Mouse (Mus musculus): ENCODE measurements around the gene Bclaf3.

Gene Bclaf3

DNA sequence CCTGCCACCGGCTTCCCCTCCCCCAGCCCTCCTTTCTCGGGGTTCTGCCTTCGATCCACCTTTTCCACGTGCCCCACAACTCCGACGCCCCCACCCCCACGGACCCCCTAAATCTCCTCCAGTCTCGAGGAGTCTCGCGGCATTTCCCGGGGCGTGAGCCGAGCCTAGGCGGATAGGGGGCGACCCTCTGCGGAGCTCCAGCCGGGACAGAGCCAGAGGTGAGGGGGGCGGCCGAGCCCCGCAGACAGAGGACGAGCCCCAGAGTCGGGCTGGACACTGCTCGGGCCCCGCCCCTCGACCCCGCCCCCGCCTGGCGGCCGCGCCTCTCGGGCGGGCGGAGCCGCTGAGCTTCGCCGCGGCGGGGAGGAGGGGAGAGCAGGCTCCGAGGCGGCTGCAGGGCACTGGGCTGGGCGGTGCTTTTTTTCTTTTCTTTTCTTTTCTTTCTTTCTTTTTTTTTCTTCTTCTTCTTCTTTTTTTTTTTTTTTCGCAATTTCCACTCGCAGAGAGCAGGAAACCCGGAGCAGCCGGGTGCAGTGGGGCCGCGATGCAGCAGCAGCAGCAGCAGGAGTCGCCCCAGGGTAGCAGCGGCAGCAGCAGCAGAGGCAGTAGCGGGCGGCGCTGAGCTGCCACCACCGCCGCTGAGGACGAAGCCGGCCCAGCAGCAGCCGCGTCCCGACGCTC is 100.6 kb downstream of the Bclaf3 start, which contains the start of gene Sh3kbp1:
Gene Sh3kbp1 (plus strand): TSS at position 366 of the 681 bp plus-strand sequence.
- DNase-seq (ENCODE audit: low read depth, low spot score): peak; percentile 59

DNA sequence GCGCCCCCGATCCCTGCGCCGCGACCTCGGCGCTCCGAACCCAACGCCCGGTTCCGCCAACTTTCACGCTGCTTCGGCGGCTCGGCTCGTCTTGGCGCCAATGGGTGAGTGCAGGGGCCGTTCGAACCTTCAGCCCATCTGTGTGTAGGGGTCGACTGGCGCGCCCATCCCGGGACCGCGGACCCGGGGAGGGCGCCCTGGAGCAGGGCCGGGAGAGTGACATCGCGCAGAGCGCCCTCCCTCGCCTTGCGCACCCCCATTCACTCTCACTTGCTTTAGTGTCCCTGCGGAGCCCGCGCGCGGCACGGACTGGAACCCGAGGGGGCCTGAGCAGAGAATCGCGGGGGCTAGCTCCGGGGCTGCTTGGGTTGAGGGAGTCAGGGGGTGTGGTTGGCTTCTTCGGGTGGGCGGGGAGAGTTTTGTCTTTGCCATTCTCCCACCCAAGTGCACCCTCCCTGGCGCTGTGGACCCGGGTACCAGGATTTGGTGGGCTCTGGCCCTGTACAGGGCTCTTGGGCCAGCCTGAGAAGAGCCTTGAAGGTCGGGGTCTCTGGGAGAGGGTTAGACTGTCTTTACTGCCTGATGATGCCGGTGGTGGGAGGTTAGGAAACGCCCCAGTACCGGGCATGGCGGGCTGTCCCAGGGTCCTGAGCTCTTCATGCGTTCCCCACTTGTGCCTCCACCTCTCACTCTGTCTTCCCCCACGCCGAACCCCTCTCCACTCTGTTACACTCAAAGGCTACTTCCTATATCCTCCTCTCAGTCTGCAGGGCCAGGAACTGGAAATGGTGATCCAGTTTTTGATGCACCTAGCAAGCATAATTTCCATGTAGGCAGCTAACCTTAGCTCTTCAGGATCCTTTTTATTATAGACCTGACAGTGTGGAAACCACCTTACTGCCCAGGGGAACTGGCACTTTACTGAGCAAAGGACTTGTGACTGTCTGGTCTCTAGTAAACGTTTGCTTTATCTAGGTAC is 101.4 kb downstream of the Bclaf3 start:
- DNase-seq (ENCODE audit: low read depth, low spot score): peak; percentile 40

DNA sequence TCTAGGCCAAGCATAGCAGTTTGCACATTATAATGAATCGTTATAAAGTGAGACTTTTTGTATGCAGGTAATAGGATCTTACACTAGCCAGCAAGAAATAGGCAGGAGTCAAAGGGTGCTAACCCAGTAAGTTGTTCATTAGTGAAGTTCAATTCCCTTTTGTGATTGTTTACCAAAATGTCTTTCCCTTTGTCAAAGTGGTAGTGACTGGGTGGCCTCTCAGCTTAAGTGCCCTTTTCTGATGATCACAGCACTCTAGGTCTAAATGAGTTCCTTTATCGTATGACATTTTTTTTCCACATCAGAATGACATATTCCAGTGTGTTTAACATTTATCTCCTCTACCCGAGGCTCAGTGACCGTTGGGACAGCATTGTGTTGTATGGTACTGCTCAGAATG is 102.1 kb downstream of the Bclaf3 start:
- no peak for DNase-seq (ENCODE audit: low read depth, low spot score)

DNA sequence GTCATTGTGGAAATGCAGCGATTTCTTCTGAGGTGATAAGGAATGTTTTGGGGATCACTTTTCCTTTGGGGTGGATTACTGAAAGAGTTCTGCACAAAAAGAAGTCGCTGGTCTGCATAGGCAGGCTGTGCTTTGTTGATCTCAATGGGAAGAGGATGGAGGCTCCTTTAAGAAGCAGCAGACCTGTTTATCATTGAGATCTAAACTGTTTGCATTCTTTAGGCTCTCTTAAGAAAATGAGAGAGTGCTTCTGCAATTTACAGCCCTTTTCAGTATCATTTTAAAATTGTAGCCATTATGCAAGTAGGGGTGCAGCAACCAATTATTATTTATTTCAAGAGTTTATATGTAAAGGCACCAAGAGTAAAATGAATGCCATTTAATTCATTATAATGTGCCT is 102.7 kb downstream of the Bclaf3 start:
- no peak for DNase-seq (ENCODE audit: low read depth, low spot score)

DNA sequence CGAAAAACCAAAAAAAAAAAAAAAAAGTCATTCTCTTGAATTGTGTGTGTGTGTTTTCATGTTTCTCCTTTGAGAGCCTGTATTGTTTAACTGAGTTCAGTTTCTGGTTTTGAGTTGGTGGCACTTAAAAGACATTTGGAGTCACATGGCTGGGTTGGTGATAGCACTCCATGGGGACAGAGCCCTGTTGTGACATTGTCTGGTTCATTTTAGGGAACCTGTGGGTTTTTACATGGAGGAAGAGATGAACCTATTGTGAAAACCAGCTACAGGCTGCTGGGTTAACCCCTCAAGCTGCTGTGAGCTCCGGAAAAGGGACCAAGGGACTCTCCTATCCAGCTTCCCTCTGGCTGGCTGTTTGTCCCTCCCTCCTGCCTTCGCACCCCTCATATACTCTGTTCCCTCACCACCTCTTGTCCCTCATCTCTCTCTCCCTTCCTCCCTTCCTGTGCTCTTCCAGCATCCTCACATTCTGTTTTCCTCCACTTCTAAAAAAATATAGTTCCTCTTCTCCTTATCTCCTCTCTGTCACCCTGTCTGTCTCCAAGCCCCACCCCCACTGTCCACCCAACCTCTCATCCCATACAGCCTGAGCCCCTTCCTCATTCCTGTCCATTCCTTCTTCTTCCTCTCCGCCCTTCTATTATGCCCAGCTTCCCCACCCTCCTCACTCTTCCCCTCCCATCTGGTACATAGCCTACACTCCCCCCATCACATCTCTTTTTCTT is 112.2 kb downstream of the Bclaf3 start:
- no peak for DNase-seq (ENCODE audit: low read depth, low spot score)

DNA sequence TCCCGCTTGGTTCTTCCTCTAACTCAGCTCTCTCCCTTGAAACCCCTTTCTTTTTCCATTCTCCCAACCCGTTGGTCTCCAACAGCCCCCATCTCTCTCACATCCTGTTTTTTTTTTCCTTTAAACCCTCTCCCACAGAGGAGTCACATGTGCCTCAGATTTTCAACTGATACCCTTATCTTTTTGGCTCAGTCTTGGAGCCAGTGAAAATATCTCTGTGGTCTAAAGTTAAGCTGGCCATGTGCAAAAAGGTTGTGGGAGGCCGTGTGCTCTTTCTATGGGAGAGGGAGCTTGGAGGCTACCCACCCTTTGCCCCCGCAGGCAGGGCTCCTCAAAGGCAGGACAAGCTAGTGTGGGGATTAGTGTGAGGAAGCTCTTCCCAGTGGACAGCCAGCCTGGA is 113.5 kb downstream of the Bclaf3 start:
- DNase-seq (ENCODE audit: low read depth, low spot score): no peak

Data from R1 (cell line).